Mouse (Mus musculus) lung, adult 2 months (tissue): ENCODE data around the gene Csnk2a1. TPM values are rescaled to one million over a fixed set of nuclear protein-coding genes. Genes with fewer than 3 reads are reported as not detected.

Experiments used
- DNase-seq: peaks from one replicate; pipeline ENCODE4 v3.0.0; 2022
- H3K4me1 ChIP-seq: fragments of 200-500 bp; 2 replicates; pipeline ENCODE4 v1.6.1; 2011; ENCODE audit warnings: low read length; ENCODE audit not compliant: control insufficient read depth, insufficient read depth
- H3K4me3 ChIP-seq: fragments of 200-500 bp; replicated peaks from 2 replicates; pipeline ENCODE3; 2011; ENCODE audit warnings: low read depth, mild to moderate bottlenecking, control low read depth, low read length; ENCODE audit errors: extremely low read depth
- CTCF ChIP-seq: fragments of 200-500 bp; IDR thresholded peaks from 2 replicates; pipeline ENCODE4 v1.5.1; 2011; ENCODE audit warnings: mild to moderate bottlenecking, low read length, control low read depth; ENCODE audit not compliant: insufficient read depth
- POLR2A ChIP-seq: fragments of 200-500 bp; IDR thresholded peaks from 2 replicates; pipeline ENCODE4 v1.6.1; 2011; ENCODE audit warnings: low read depth, mild to moderate bottlenecking, control low read depth, low read length, borderline replicate concordance; ENCODE audit errors: extremely low read depth
- WGBS: fragments of 180-500 bp; shearing (Covaris S2); methylation state at CpG from one replicate; pipeline ENCODE4 v1.1.7; 2018; 5-methylcytosine and 5-hydroxymethylcytosine counted together
- polyA plus RNA-seq: library from polyadenylated mRNA; depleted of rRNA; stranded (reverse); fragments of >200 nt; gene quantifications from 2 replicates; pipeline ENCODE4 v1.2.3, GENCODE M21; 2012

Gene Csnk2a1
- polyA plus RNA-seq, 1 experiment, result 27.3 TPM

- H3K4me3 ChIP-seq, result no peak overlapping the region
- WGBS, result 66% methylated on average over 2 of the region's 2 CpGs
- no peak for DNase-seq
- H3K4me1 ChIP-seq, result peaks cover 18% of the 10 kb centered on the region
- no peak for TF ChIP-seq CTCF
- no peak for TF ChIP-seq POLR2A
Measured at GRCm38 (mm10) chr2:152292475-152292874, 65.8 kb downstream of the Csnk2a1 start.

GRCm38 (mm10) chr2:152293179-152293726 is 66.6 kb downstream of the Csnk2a1 start:
- no peak for TF ChIP-seq POLR2A
- no peak for TF ChIP-seq CTCF
- H3K4me1 ChIP-seq, result peaks cover 22% of the 10 kb centered on the region
- WGBS, result under 1% methylated on average over 15 of the region's 15 CpGs
- no peak for DNase-seq
- H3K4me3 ChIP-seq, result peak overlapping the region; percentile 70

- Histone ChIP-seq H3K4me3 (peak within 1 kb of the TSS; percentile 70), H3K4me1 (peaks cover 25% of the 10 kb centered on the region)
- peak; percentile 66; the same call in 1 of the 2 replicates for TF ChIP-seq POLR2A
- no peak for TF ChIP-seq CTCF
- DNase-seq, result peak; percentile 91
- WGBS, result under 1% methylated on average over 70 of the region's 70 CpGs
Measured at GRCm38 (mm10) chr2:152293727-152294475, 67.3 kb downstream of the Csnk2a1 start, which contains the start of gene Tbc1d20. Gene Tbc1d20, plus strand, starts transcription at chr2:152293828.

GRCm38 (mm10) chr2:152294541-152294940 is 67.9 kb downstream of the Csnk2a1 start:
- DNase-seq, result no peak
- 20% methylated on average over 5 of the region's 5 CpGs for WGBS

GRCm38 (mm10) chr2:152302862-152303261 is 76.2 kb downstream of the Csnk2a1 start:
- Histone ChIP-seq H3K4me3 (no peak overlapping the region), H3K4me1 (peaks cover 3% of the 10 kb centered on the region; the same call in 1 of the 2 replicates)
- WGBS, result 79% methylated on average over 2 of the region's 2 CpGs
- no peak for DNase-seq
- TF ChIP-seq POLR2A (no peak), CTCF (no peak)

More at GRCm38 (mm10) chr2:152294541-152294940, 67.9 kb downstream of the Csnk2a1 start:
- Histone ChIP-seq H3K4me3 (peak overlapping the region; percentile 70), H3K4me1 (peaks cover 25% of the 10 kb centered on the region)
- no peak for TF ChIP-seq POLR2A
- no peak for TF ChIP-seq CTCF

- 67% methylated on average over 5 of the region's 5 CpGs for WGBS
- Histone ChIP-seq H3K4me1 (no peaks in the 10 kb centered on the region), H3K4me3 (no peak overlapping the region)
- DNase-seq, result no peak
- no peak for TF ChIP-seq CTCF
- TF ChIP-seq POLR2A, result no peak
Measured at GRCm38 (mm10) chr2:152303781-152304180, 77.1 kb downstream of the Csnk2a1 start.

- DNase-seq, result no peak
- TF ChIP-seq POLR2A (no peak), CTCF (no peak)
- H3K4me1 ChIP-seq, result no peaks in the 10 kb centered on the region
- 93% methylated on average over 6 of the region's 6 CpGs for WGBS
- H3K4me3 ChIP-seq, result no peak overlapping the region
Measured at GRCm38 (mm10) chr2:152305480-152305879, 78.8 kb downstream of the Csnk2a1 start.

GRCm38 (mm10) chr2:152307186-152307585 is 80.5 kb downstream of the Csnk2a1 start:
- H3K4me1 ChIP-seq, result no peaks in the 10 kb centered on the region
- H3K4me3 ChIP-seq, result no peak overlapping the region
- 91% methylated on average over 3 of the region's 3 CpGs for WGBS
- no peak for TF ChIP-seq POLR2A
- no peak for TF ChIP-seq CTCF
- no peak for DNase-seq

- no peak overlapping the region for H3K4me3 ChIP-seq
- DNase-seq, result no peak
- no peaks in the 10 kb centered on the region for H3K4me1 ChIP-seq
- 34% methylated on average over 7 of the region's 7 CpGs for WGBS
- TF ChIP-seq POLR2A (no peak), CTCF (no peak)
Measured at GRCm38 (mm10) chr2:152312996-152313395, 86.4 kb downstream of the Csnk2a1 start.
